Mouse (Mus musculus): Measurements from ENCODE around the gene Hsh2d.
A peak's percentile ranks its signal among the peaks of the same experiment; 100 is the strongest.

The Hsh2d gene

DNA sequence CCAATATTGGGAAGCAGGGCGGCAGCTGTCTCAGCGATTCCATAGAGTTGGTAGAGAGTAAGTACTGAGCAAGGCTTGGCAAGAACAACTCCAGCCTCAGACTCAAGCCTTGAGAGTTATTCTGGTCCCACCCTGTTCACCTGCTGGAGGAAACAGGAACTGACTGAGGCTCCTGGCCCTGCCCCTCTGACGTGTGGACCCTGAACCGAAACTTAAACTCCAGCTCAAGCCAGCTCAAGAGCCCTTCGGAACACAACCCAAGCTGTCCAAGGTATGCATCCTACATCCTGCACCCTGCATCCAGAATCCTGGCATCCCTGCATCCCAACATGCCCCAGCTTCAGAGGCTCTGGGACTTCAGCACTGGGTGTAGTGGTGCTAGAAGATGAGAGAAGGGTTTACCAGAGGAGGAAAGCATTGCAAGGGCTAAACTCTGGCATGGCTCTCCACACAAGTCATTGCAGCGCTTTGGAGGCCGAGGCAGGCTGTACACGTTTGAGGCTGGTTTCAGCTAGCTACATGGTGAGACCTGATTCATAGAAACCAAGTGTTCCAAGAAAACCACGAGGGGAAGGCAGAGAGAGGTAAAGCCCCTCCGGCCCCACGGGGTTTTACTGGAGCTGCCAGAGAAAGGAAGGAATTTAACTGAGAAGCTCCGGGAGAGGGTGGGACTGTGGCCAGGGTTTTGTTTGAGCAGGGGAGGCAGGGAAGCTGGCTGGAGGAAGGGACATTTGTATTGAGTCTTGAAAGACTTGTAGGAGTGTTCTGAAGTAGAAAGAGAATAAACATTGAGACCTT, at the start of gene Hsh2d:
Hsh2d (plus strand) TSS at position 222 of the 798 bp plus-strand sequence.
- DNase-seq (ENCODE audit: low spot score): no peak

GRCm38 (mm10) chr8:72143256-72143824, 46.1 kb upstream of the Hsh2d start:
- DNase-seq (ENCODE audit: low spot score): no peak

DNA sequence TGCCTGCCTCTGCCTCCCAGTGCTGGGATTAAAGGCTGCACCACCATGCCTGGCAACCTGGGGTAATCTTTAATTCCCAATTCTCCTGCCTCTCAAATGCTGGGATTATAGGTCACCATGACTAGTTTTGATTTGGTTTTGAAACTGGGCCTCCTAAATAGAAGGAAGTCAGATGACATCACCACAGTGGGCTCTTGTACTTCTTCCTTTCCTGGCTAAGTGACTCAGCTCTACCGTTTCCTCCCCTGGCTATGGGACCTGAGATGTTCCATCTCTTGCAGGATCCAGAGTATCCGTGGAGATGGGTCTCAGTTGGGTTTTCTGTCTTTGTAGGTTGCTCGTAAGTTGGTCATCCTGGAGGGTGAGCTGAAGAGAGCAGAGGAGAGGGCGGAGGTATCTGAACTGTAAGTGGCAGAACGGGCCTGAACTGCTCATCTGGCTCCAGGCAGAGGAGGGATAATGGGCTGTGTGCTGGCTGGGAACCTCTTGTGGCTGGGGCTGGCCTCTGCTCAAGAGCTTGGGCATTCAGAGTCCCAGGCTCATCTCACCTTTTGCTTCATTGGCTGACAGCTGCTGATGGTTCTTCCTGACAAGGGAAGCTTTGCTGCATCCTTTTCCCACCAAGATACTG, 45.0 kb upstream of the Hsh2d start:
- no peak for DNase-seq (ENCODE audit: low spot score)

DNA sequence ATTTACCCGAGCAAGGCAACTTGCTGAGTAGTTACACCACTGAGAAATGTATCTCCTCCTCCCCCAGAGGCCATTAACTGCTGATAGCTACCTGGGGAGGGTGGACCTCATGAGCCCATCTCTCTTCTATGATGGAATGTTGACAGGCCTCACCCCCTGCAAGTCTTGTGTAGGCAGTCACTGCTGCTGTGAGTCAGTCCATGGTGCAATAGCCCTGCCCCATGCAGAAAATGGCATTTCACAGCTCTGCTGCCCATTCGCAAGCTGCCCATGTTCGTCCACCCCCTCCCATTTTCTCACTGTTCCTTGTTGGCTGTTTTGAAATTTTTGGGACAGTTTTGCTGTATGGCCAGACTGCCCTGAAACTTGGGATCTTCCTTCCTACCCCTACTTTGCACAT, 43.9 kb upstream of the Hsh2d start:
- DNase-seq (ENCODE audit: low spot score): no peak

DNA sequence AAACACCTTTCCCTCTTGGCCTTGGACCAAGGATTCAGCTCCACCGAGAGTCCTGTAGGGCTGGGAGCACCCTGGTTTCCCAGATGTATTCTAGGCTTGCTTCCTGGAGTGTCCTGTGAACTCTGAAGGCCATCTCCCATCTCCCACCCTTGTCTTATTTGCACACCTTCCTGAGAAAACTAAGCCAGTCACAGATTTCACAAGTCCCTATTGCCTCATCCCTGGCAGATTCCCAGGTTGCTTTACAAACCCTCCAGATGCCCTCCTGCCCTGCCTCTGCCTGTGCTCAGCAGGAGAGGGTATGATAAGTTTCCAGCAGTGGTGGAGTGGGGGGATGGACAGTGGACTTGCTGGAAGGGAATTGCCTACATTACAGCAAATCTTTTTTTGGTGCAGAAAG, 43.4 kb upstream of the Hsh2d start:
- DNase-seq (ENCODE audit: low spot score): no peak

- DNase-seq (ENCODE audit: low spot score): no peak
Observed at GRCm38 (mm10) chr8:72146556-72146955, 42.9 kb upstream of the Hsh2d start.

- no peak for DNase-seq (ENCODE audit: low spot score)
Observed at GRCm38 (mm10) chr8:72147266-72147665, 42.2 kb upstream of the Hsh2d start.

- DNase-seq (ENCODE audit: low spot score): no peak
Observed at GRCm38 (mm10) chr8:72149056-72149455, 40.4 kb upstream of the Hsh2d start.

- no peak for DNase-seq (ENCODE audit: low spot score)
Observed at GRCm38 (mm10) chr8:72151418-72152078, 37.9 kb upstream of the Hsh2d start.

- DNase-seq (ENCODE audit: low spot score): no peak
Observed at GRCm38 (mm10) chr8:72153382-72153781, 36.1 kb upstream of the Hsh2d start.

DNA sequence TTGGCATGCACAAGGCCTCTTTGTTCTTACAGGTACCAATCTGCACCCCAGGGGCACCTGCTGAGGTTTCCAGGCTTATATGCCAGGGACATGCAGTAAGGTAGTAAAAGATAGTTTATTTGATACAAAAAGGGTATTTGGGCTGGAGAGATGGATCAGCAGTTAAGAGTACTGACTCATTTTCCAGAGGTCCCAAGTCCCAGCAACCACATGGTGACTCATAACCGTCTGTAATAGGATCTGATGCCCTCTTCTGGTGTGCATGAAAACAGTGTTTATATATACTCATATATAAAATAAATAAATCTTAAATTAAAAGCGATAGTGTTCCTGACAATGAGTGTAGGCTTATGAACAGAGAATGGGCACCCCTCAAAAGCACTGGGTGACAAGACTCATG, 31.3 kb upstream of the Hsh2d start:
- DNase-seq (ENCODE audit: low spot score): no peak

DNA sequence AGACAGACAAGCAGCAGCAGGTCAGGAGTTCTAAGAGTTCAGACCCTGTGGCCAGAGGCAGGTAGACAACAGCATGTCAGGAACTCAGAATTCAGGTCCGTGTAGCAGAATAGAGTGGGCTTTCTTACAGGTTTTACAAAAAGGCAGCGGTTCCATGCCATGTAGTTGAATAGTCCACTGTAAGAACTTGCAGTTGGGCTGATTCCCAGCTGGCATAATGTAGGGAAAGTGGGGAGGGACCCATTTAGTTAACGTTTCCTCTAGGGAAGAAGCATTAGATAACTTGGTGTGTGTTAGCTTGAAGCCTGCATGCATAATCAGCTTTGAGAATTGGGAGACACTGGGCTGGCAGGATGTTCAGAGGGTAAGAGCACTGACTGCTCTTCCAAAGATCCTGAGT, 30.7 kb upstream of the Hsh2d start:
- DNase-seq (ENCODE audit: low spot score): no peak

- DNase-seq (ENCODE audit: low spot score): no peak
Observed at GRCm38 (mm10) chr8:72160007-72160406, 29.4 kb upstream of the Hsh2d start.

GRCm38 (mm10) chr8:72160707-72161697, 28.4 kb upstream of the Hsh2d start, which contains the start of gene Rab8a:
Gene Rab8a, plus strand, starts transcription at chr8:72161200.
- peak; percentile 100 for DNase-seq (ENCODE audit: low spot score)

- DNase-seq (ENCODE audit: low spot score): no peak
Observed at GRCm38 (mm10) chr8:72162821-72163220, 26.6 kb upstream of the Hsh2d start.

DNA sequence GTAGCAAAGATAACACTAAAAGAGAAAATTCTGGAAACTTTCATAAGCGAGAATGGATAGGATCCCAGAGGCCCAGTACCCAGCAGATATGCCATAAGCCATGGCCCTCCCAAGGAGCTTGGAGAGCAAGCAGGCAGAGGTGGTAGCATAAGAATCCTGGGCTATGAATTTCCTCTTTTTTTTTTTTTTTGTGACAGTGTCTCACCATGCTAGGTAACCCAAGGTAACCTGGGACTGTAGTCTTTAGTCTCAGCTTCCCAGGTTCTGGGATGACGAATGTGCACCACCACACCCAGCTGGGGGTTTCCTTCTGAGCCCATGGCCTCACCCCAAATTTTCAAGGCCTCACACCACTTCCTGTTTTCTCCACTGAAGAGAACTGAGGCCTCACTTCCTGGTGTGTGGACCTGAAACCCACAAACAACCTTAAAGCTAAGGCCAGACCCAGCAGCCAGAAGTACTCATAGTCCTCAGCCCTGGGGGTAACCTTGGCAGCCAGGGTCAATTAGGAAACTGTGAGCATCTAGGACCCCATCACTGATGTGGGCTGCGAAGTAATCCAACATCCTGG, 20.3 kb upstream of the Hsh2d start:
- DNase-seq (ENCODE audit: low spot score): no peak

- no peak for DNase-seq (ENCODE audit: low spot score)
Observed at GRCm38 (mm10) chr8:72169681-72170249, 19.7 kb upstream of the Hsh2d start.

GRCm38 (mm10) chr8:72177346-72177925, 12.0 kb upstream of the Hsh2d start:
- DNase-seq (ENCODE audit: low spot score): peak; percentile 80

DNA sequence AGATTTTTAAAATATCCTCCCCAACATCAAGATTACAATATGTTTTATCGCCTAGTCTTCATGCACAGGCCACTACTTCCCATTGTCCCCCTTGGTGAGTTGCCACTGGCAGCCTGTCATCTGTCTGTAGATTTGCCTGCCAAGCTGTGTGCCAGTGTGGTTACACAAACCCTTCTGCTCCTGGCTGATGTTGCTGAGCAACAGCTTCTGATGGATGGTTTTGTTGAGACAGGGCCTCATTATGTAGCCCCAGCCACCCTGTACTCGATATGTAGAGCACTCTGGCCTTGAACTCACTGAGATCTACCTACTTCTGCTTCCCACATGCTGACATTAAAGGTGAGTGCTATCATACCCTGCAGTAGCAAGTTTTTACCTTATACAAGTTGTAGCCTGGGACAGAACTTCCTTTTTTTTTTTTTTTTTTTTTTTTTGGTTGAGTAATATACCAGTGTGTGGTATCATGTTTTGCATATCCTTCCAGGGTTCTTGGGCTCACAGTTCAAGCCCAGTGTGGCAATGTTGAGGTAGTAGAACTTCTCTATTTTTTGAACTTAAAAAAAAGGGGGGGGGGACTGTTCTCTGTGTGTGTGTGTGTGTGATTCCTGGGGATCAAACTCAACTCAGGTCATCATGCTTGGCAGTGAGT, 5.8 kb upstream of the Hsh2d start:
- DNase-seq (ENCODE audit: low spot score): peak; percentile 52

- no peak for DNase-seq (ENCODE audit: low spot score)
Observed at GRCm38 (mm10) chr8:72187793-72188331, 1.6 kb upstream of the Hsh2d start.
